Mouse (Mus musculus): ENCODE measurements around the gene Washc1. TPM values are rescaled to one million over a fixed set of nuclear protein-coding genes. Genes with fewer than 3 reads are reported as not detected.
A peak's percentile ranks its signal among the peaks of the same experiment; 100 is the strongest.
"Not testable (repeated sequence)": the region's sequence is repeated elsewhere in the genome, so short reads cannot be mapped to it uniquely, and the experiment has no call there.

The Washc1 gene
- total RNA-seq (2021) = 28.2 and 33.8 TPM in 2 replicates
- long read RNA-seq, experiment 1, transcript Washc1-201 (11 exons, 2,905 nt) = major isoform, 10 of 17 reads
- long read RNA-seq, experiment 1, partial matches to known transcripts = 2 of 17 reads
- long read RNA-seq, experiment 1, other reads (novel, unspliced or antisense) = 1 of 17 reads
- long read RNA-seq, experiment 2, transcript Washc1-201 (11 exons, 2,905 nt) = major isoform, 5 of 9 reads
- long read RNA-seq, experiment 2, partial matches to known transcripts = 0 of 9 reads
- long read RNA-seq, experiment 2, other reads (novel, unspliced or antisense) = 0 of 9 reads

- peak; percentile 95 for DNase-seq
These were observed at the start of gene Washc1 for GRCm38 (mm10) chr17:66111402-66111959. Washc1 (plus strand) TSS chr17:66111545.

- DNase-seq = no peak
These were observed 46.2 kb upstream of the Washc1 start for GRCm38 (mm10) chr17:66065115-66065514.

- DNase-seq = not testable (repeated sequence)
These were observed 42.3 kb upstream of the Washc1 start for GRCm38 (mm10) chr17:66069036-66069435.

- DNase-seq = no peak
These were observed 37.4 kb upstream of the Washc1 start for GRCm38 (mm10) chr17:66073971-66074370.

GRCm38 (mm10) chr17:66075827-66076173 is 35.5 kb upstream of the Washc1 start:
- no peak for DNase-seq

- peak; percentile 62 for DNase-seq
These were observed 35.0 kb upstream of the Washc1 start for GRCm38 (mm10) chr17:66076174-66076927.

GRCm38 (mm10) chr17:66076934-66077333 is 34.4 kb upstream of the Washc1 start, which contains the start of gene Ankrd12:
Ankrd12 (minus strand) TSS chr17:66077089.
- DNase-seq = peak; percentile 98

GRCm38 (mm10) chr17:66077437-66077850 is 33.9 kb upstream of the Washc1 start:
- DNase-seq = no peak

- DNase-seq = no peak
These were observed 26.9 kb upstream of the Washc1 start for GRCm38 (mm10) chr17:66084486-66084885.

GRCm38 (mm10) chr17:66085038-66085437 is 26.3 kb upstream of the Washc1 start:
- DNase-seq = no peak

- no peak for DNase-seq
These were observed 21.1 kb upstream of the Washc1 start for GRCm38 (mm10) chr17:66090251-66090650.

GRCm38 (mm10) chr17:66091392-66091791 is 20.0 kb upstream of the Washc1 start:
- DNase-seq = no peak

- no peak for DNase-seq
These were observed 19.3 kb upstream of the Washc1 start for GRCm38 (mm10) chr17:66092065-66092464.

GRCm38 (mm10) chr17:66092664-66093063 is 18.7 kb upstream of the Washc1 start:
- no peak for DNase-seq

- peak; percentile 6 for DNase-seq
These were observed 10.6 kb upstream of the Washc1 start for GRCm38 (mm10) chr17:66100566-66101379.

- DNase-seq = peak; percentile 97
These were observed 9.7 kb upstream of the Washc1 start, which contains the start of gene Ndufv2 for GRCm38 (mm10) chr17:66101380-66102330. Ndufv2 (minus strand) TSS chr17:66101559.

- no peak for DNase-seq
These were observed 7.3 kb upstream of the Washc1 start for GRCm38 (mm10) chr17:66104076-66104475.

GRCm38 (mm10) chr17:66106601-66107267 is 4.6 kb upstream of the Washc1 start:
- peak; percentile 85 for DNase-seq

- no peak for DNase-seq
These were observed 3.9 kb upstream of the Washc1 start for GRCm38 (mm10) chr17:66107466-66107865.

- DNase-seq = no peak
These were observed 3.1 kb upstream of the Washc1 start for GRCm38 (mm10) chr17:66108198-66108597.
